20 mouse cellular contexts compared by ENCODE assay signal in genomic region chr9:53143508-53143907, GRCm38 (mm10).
"Had no signal": no experiment of that assay in that cellular context is flagged by ENCODE, and none has a peak within 500 bp of the region (broad histone marks: within the 10 kb centered on the region; RNA-seq: fewer than 3 reads in every experiment).

No protein-coding gene starts in this region.

- H3K4me3 ChIP-seq: limb, embryonic 10.5 days; limb, embryonic 12.5 days; limb, embryonic 13.5 days; limb, embryonic 15.5 days; liver, embryonic 12.5 days; liver, embryonic 13.5 days; liver, embryonic 15.5 days; lung, embryonic 15.5 days; megakaryocyte, embryonic 14.5 days; midbrain, embryonic 10.5 days; midbrain, embryonic 12.5 days; midbrain, embryonic 13.5 days; midbrain, embryonic 15.5 days; myocyte had no signal

- H3K36me3 ChIP-seq: limb, embryonic 12.5 days; limb, embryonic 13.5 days; limb, embryonic 15.5 days; liver, embryonic 12.5 days; liver, embryonic 13.5 days; liver, embryonic 15.5 days; lung, embryonic 15.5 days; midbrain, embryonic 10.5 days; midbrain, embryonic 12.5 days; midbrain, embryonic 13.5 days; midbrain, embryonic 15.5 days had no signal

- H3K9me3 ChIP-seq: limb, embryonic 10.5 days; limb, embryonic 12.5 days; limb, embryonic 13.5 days; limb, embryonic 15.5 days; liver, embryonic 12.5 days; liver, embryonic 13.5 days; liver, embryonic 15.5 days; lung, embryonic 15.5 days; megakaryocyte, embryonic 14.5 days; midbrain, embryonic 10.5 days; midbrain, embryonic 12.5 days; midbrain, embryonic 13.5 days; midbrain, embryonic 15.5 days had no signal

- H3K4me2 ChIP-seq: limb, embryonic 12.5 days; limb, embryonic 13.5 days; limb, embryonic 15.5 days; liver, embryonic 11.5 days; liver, embryonic 12.5 days; liver, embryonic 13.5 days; liver, embryonic 15.5 days; lung, embryonic 14.5 days; lung, embryonic 15.5 days; midbrain, embryonic 11.5 days; midbrain, embryonic 12.5 days; midbrain, embryonic 13.5 days; midbrain, embryonic 15.5 days had no signal

- H3K27me3 ChIP-seq: limb, embryonic 12.5 days; limb, embryonic 13.5 days; limb, embryonic 15.5 days; liver, embryonic 12.5 days; liver, embryonic 13.5 days; liver, embryonic 15.5 days; lung, embryonic 15.5 days; megakaryocyte, embryonic 14.5 days; midbrain, embryonic 12.5 days; midbrain, embryonic 13.5 days; midbrain, embryonic 15.5 days had no signal

- DNase-seq: liver, embryonic 13.5 days had no signal

- H3K27ac ChIP-seq: limb, embryonic 10.5 days; limb, embryonic 12.5 days; limb, embryonic 13.5 days; limb, embryonic 15.5 days; liver, embryonic 12.5 days; liver, embryonic 13.5 days; liver, embryonic 14.5 days; liver, embryonic 15.5 days; lung, embryonic 15.5 days; macrophage; midbrain, embryonic 10.5 days; midbrain, embryonic 12.5 days; midbrain, embryonic 13.5 days; midbrain, embryonic 15.5 days had no signal

- H3K9ac ChIP-seq: limb, embryonic 12.5 days; limb, embryonic 13.5 days; limb, embryonic 15.5 days; liver, embryonic 12.5 days; liver, embryonic 13.5 days; liver, embryonic 14.5 days; liver, embryonic 15.5 days; liver, postnatal 0 days; lung, embryonic 14.5 days; lung, embryonic 15.5 days; midbrain, embryonic 12.5 days; midbrain, embryonic 13.5 days; midbrain, embryonic 15.5 days had no signal

- H3K4me1 ChIP-seq: limb, embryonic 10.5 days; limb, embryonic 12.5 days; limb, embryonic 13.5 days; limb, embryonic 15.5 days; liver, embryonic 12.5 days; liver, embryonic 13.5 days; liver, embryonic 15.5 days; lung, embryonic 15.5 days; megakaryocyte, embryonic 14.5 days; midbrain, embryonic 10.5 days; midbrain, embryonic 12.5 days; midbrain, embryonic 13.5 days; midbrain, embryonic 15.5 days had no signal
